Mouse (Mus musculus): Measurements from ENCODE around the gene Hal. TPM values are rescaled to one million over a fixed set of nuclear protein-coding genes. Genes with fewer than 3 reads are reported as not detected.

The Hal gene
- polyA plus RNA-seq, 1 experiment from 2014 or later, result not detected

DNA sequence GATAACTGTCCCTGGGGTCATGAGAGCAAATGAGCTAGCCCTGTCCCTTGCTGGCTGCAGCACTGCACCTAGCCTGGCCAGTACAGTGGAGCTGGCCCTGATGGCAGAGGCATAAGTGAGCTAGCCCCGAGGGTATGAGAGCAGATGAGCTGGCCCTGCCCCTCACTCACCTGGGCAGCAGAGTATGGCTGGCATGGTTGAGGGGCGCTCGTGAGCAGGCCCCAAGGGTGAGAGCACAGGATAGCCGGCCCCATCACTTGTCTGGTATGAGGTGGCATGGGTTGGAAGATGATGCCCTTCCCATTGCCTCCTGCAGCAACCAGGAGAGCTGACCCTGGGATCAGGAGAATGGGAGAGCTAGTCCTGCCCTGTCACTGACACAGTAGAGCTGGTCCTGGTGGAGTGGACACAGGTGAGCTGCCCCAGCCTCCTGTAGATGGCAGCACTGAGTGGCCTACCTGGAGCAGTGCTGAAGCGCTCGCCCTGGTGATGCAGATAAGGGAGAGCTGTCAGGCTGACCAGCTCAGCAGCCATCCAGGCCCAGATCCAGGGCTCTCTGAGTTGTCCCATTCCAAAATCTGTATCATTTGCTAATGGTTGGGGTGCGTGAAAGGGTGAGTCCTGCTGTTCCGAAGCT, 3.4 kb upstream of the Hal start:
- no peak overlapping the region for H3K27ac ChIP-seq
- H3K9me3 ChIP-seq (replicated peaks), result no peaks in the 10 kb centered on the region
- peak; percentile 33 for ATAC-seq
- no peak overlapping the region for H3K4me3 ChIP-seq
- H3K9ac ChIP-seq, result no peak overlapping the region
- 78% methylated on average over 8 of the region's 8 CpGs for WGBS
- peaks cover 45% of the 10 kb centered on the region for H3K36me3 ChIP-seq (ENCODE audit: poor library complexity, severe bottlenecking)
- H3K27me3 ChIP-seq, result no peaks in the 10 kb centered on the region
- no peaks in the 10 kb centered on the region for H3K4me1 ChIP-seq
- H3K4me2 ChIP-seq, result no peak overlapping the region

DNA sequence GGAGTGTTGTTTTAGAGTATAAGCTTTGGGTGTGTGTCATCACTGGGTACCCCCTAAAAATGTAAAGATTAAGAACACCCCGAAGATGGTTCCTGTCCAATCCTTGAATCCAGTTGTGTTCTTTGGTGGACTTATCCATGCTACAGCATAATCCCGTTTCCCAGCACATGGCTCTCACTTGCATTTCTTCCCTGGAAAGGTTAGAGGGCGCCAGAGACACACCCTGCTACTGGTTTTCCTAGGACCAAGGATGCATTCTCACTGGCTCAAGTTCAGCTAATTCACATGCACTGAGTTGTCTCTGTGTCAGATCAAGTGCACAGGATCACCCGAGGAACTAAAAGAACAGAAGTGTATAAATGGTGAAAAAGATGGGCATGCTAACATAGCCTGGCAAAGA, 1.9 kb upstream of the Hal start:
- Histone ChIP-seq H3K9me3 (replicated peaks) (no peaks in the 10 kb centered on the region), H3K27me3 (no peaks in the 10 kb centered on the region), H3K4me3 (no peak overlapping the region), H3K36me3 (ENCODE audit: poor library complexity, severe bottlenecking) (peaks cover 32% of the 10 kb centered on the region), H3K4me1 (no peaks in the 10 kb centered on the region), H3K9ac (no peak overlapping the region), H3K27ac (no peak overlapping the region), H3K4me2 (no peak overlapping the region)
- 27% methylated on average over 4 of the region's 4 CpGs for WGBS
- 0 out of 2 replicates have a peak, but pooled peaks have one; percentile 38 for ATAC-seq

DNA sequence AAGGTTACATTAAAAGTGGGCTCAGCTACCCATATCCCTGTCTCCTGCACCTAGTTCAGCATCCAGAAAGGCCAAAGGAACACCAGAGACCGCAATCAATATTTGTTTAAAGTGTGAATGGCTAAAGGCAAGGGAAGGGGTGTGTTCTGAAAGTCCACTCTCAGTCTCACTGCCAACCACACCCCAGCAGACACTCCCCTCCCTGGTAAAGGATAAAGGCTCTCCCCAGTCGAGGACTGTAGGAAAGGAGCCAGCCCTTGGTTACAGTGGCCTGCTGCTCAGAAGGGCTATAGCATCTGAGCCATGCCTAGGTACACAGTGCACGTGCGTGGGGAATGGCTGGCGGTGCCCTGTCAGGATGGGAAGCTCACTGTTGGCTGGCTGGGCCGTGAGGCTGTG, 259 bp downstream of the Hal start:
- no peaks in the 10 kb centered on the region for H3K9me3 ChIP-seq (replicated peaks)
- H3K36me3 ChIP-seq (ENCODE audit: poor library complexity, severe bottlenecking), result peaks cover 11% of the 10 kb centered on the region
- H3K27ac ChIP-seq, result no peak overlapping the region
- no peak overlapping the region for H3K4me2 ChIP-seq
- no peaks in the 10 kb centered on the region for H3K4me1 ChIP-seq
- no peaks in the 10 kb centered on the region for H3K27me3 ChIP-seq
- H3K9ac ChIP-seq, result no peak overlapping the region
- no peak for ATAC-seq
- 65% methylated on average over 6 of the region's 6 CpGs for WGBS
- H3K4me3 ChIP-seq, result no peak overlapping the region

DNA sequence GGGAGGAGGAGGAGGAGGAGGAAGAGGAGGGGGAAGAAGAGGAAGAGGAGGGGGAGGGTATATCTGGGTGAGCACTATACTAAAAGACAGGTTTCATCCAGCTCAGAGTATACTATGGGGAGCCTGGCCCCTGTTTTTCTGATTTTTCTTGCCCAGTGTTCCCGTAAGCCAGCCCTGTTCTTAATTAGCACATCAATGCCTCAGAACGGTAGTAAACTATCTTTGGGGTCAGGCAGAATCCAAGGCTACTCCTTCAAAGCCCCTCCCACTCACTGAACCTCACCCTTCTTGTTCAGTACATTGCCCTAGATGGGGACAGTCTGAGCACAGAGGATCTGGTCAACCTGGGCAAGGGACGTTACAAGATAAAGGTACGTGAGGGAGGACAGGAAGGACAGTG, 1.9 kb downstream of the Hal start:
- Histone ChIP-seq H3K4me2 (no peak overlapping the region), H3K27ac (no peak overlapping the region), H3K9me3 (replicated peaks) (no peaks in the 10 kb centered on the region), H3K4me1 (no peaks in the 10 kb centered on the region), H3K4me3 (no peak overlapping the region), H3K27me3 (no peaks in the 10 kb centered on the region), H3K9ac (no peak overlapping the region), H3K36me3 (ENCODE audit: poor library complexity, severe bottlenecking) (no peaks in the 10 kb centered on the region)
- 45% methylated on average over 4 of the region's 4 CpGs for WGBS
- ATAC-seq, result no peak

DNA sequence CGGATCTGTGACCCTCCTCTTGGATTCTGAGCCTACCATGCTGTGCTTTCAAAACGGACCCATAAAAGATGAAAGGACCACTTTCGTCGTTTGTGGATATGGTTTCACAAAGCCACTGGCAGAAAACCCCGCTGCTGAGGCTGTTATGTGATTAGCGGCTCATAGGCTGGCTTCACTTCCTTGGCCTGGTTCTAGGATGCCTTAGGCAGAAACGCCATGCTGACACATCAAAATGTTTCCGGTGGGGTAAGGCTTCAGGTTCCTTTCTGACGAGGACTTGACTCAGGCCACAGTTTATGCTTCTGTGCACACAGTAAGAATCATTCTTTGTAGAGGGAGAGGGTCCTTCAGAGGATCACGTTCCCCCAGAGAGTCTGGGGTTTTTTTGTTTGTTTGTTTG, 12.3 kb downstream of the Hal start:
- H3K4me1 ChIP-seq, result no peaks in the 10 kb centered on the region
- no peaks in the 10 kb centered on the region for H3K27me3 ChIP-seq
- 55% methylated on average over 10 of the region's 10 CpGs for WGBS
- no peaks in the 10 kb centered on the region for H3K9me3 ChIP-seq (replicated peaks)
- no peaks in the 10 kb centered on the region for H3K36me3 ChIP-seq (ENCODE audit: poor library complexity, severe bottlenecking)
- H3K9ac ChIP-seq, result no peak overlapping the region
- H3K4me3 ChIP-seq, result no peak overlapping the region
- ATAC-seq, result no peak
- no peak overlapping the region for H3K27ac ChIP-seq
- no peak overlapping the region for H3K4me2 ChIP-seq

DNA sequence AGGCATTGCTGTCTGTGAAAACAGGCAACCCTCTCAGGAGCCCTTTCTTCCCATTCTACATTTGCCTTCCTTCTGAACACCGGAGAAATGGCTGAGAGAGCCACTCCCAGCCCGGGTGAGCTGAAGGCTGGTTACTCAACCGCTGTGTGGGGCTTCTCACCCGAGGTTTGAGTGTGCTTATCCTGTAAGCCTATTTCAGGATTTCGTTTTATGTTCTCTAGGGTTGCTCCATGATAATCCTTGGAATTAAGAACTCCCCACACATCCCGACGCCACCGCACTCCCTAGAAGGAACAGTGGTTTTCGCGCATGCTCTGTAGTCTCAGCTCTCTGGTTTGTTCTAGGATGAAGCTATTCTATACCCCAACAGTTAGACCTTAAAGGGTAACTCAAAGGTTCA, 12.8 kb downstream of the Hal start:
- Histone ChIP-seq H3K36me3 (ENCODE audit: poor library complexity, severe bottlenecking) (no peaks in the 10 kb centered on the region), H3K4me2 (no peak overlapping the region), H3K9me3 (replicated peaks) (no peaks in the 10 kb centered on the region), H3K4me3 (no peak overlapping the region), H3K27ac (no peak overlapping the region), H3K9ac (no peak overlapping the region), H3K4me1 (no peaks in the 10 kb centered on the region), H3K27me3 (no peaks in the 10 kb centered on the region)
- 81% methylated on average over 10 of the region's 10 CpGs for WGBS
- no peak for ATAC-seq

DNA sequence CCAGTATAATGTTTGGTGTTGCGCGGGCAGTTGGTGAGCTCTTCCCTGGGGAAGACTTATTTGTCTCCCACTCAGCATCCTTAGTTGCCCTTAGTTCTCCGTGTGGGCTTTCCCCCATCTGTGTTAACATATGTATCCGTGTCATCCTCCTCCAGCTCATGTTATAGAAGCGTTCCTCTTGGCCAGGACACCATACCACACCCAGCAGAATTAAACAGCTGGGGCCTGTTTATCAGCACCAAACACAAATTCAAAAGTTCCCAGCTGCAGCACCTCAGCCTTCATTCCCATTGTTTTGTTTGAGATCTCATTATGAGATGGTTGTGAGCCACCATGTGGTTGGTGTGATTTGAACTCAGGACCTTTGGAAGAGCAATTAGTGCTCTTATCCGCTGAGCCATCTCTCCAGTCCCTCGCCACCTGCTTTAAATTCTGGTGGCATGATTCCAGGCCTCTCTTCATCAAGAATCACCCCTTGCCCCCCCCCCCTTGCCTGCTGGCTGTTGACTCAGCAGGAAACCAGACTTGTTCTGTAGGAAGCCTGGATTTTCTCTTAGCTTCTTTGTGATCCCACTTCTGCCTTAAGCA, 19.9 kb downstream of the Hal start:
- 69% methylated on average over 7 of the region's 7 CpGs for WGBS
- H3K9me3 ChIP-seq (replicated peaks), result no peaks in the 10 kb centered on the region
- H3K4me2 ChIP-seq, result no peak overlapping the region
- H3K27ac ChIP-seq, result no peak overlapping the region
- no peak overlapping the region for H3K9ac ChIP-seq
- H3K4me1 ChIP-seq, result no peaks in the 10 kb centered on the region
- no peak overlapping the region for H3K4me3 ChIP-seq
- no peaks in the 10 kb centered on the region for H3K36me3 ChIP-seq (ENCODE audit: poor library complexity, severe bottlenecking)
- no peaks in the 10 kb centered on the region for H3K27me3 ChIP-seq
- ATAC-seq, result no peak

DNA sequence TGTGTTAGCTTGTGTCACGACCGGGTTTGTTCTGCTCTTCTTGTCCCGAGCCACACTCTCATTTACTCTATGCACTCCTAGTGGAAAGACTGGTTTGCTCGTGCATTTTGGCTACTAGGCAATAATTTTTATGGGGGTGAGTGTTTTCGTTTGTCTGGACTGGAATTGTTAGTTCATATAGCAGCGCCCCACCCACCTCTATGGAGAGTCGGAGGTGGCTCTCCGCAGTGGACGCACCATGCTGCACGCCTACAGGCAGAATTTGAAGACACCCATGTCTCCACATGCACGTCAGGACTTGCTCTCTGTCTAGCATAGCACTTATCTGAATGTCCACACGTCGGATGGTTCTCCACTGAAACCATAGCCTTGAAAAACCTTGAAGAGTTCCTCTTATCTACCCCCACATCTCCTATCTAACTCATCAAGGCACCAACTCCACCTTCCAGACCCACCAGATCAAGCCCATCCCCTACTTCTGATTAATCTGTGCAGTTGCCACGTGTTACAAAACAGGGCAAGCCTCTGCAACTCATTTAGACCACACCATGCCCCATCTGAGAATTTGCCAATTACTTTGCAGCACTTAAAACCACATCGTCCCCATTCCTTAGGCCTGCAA, 21.1 kb downstream of the Hal start:
- Histone ChIP-seq H3K27me3 (no peaks in the 10 kb centered on the region), H3K4me2 (no peak overlapping the region), H3K9ac (no peak overlapping the region), H3K36me3 (ENCODE audit: poor library complexity, severe bottlenecking) (no peaks in the 10 kb centered on the region), H3K9me3 (replicated peaks) (no peaks in the 10 kb centered on the region), H3K27ac (no peak overlapping the region), H3K4me3 (no peak overlapping the region), H3K4me1 (no peaks in the 10 kb centered on the region)
- ATAC-seq, result no peak
- 90% methylated on average over 15 of the region's 15 CpGs for WGBS

DNA sequence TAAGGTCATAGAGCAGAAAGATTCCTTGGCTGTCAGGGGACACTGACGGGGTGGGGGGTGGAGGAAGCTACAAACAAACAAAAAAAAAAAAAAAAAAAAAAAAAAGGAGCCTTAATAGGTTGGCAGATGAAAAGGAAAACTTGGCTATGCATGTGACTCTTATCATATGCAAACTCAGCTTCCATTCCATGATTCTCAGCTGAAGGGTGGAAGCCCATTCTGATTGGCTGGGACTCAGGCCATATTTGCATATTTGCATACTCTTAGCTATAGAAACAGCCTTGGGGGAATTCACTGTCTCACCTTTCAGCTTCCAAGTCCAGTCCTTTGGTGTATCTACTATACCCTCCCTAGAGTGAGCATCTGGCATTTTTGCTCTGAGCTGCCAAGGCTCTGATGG, 26.9 kb downstream of the Hal start:
- H3K27ac ChIP-seq, result no peak overlapping the region
- H3K4me1 ChIP-seq, result no peaks in the 10 kb centered on the region
- no peak overlapping the region for H3K4me2 ChIP-seq
- no peaks in the 10 kb centered on the region for H3K27me3 ChIP-seq
- WGBS, result 35% methylated on average over 1 of the region's 1 CpGs
- peak; percentile 92 for ATAC-seq
- no peak overlapping the region for H3K4me3 ChIP-seq
- no peaks in the 10 kb centered on the region for H3K9me3 ChIP-seq (replicated peaks)
- no peak overlapping the region for H3K9ac ChIP-seq
- no peaks in the 10 kb centered on the region for H3K36me3 ChIP-seq (ENCODE audit: poor library complexity, severe bottlenecking)

DNA sequence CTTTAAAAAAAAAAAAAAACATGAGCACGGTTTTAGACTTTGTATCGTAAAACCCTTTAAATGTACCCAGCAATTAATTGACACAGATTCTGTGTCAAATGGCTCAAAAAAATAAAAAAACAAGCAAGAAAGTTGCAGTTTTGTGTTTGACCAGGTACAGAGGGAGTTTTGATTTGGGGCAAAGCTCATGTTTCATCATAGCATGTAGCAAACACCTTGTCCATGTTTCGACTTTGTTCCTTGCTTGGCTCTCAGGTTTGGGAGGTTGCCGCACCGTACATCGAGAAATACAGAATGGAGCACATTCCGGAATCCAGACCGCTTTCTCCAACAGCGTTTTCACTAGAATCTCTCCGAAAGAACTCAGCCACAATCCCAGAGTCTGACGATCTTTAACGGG, 27.4 kb downstream of the Hal start:
- WGBS, result 81% methylated on average over 12 of the region's 12 CpGs
- no peaks in the 10 kb centered on the region for H3K9me3 ChIP-seq (replicated peaks)

DNA sequence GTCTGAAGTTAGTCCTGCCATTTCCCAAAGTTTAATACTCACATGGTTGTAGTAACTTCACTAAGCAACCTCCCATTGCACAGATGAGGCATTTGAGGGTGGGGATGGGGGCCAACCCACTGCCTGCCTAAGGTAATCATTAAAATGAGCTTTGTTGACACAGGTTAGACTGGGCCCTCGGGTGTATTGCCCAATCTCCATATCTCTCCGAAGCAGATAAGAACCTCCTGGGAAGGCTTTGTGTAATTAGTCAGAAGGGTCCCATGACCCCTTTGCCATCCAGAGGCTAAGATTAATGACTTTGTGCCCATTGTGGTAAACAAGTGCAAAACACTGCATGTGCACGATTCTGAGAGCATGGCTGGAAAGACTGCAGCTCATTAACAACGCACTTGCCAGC, 29.2 kb downstream of the Hal start:
- WGBS, result 72% methylated on average over 4 of the region's 4 CpGs
- H3K9me3 ChIP-seq (replicated peaks), result no peaks in the 10 kb centered on the region

More for the DNA sequence above, 27.4 kb downstream of the Hal start:
- Histone ChIP-seq H3K27me3 (no peaks in the 10 kb centered on the region), H3K36me3 (ENCODE audit: poor library complexity, severe bottlenecking) (no peaks in the 10 kb centered on the region), H3K4me2 (no peak overlapping the region), H3K4me1 (no peaks in the 10 kb centered on the region), H3K27ac (no peak overlapping the region), H3K9ac (no peak overlapping the region), H3K4me3 (no peak overlapping the region)
- ATAC-seq, result no peak

DNA sequence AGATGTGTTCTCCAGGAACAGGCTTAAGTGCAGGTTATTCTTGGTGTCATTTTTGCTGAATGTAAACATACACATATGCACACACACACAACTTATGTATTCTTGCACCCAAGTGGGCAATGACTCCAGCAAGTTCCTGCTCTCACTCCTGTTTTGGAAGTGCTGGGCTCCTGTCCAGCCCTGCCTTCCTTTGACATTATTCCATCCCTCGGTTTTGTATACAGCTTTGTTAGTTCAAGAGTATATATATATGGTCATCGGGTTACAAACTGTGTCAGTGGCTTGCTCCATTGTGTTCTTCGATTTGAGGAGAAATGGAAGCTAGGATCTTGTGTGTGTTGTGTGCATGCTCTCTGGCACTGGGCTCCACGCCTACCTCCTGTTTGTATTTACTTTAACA, 29.6 kb downstream of the Hal start:
- Histone ChIP-seq H3K27me3 (no peaks in the 10 kb centered on the region), H3K36me3 (ENCODE audit: poor library complexity, severe bottlenecking) (no peaks in the 10 kb centered on the region), H3K4me2 (no peak overlapping the region), H3K4me3 (no peak overlapping the region), H3K27ac (no peak overlapping the region), H3K9ac (no peak overlapping the region), H3K4me1 (no peaks in the 10 kb centered on the region), H3K9me3 (replicated peaks) (no peaks in the 10 kb centered on the region)
- 88% methylated on average over 4 of the region's 4 CpGs for WGBS
- no peak for ATAC-seq

More for the DNA sequence above, 29.2 kb downstream of the Hal start:
- no peak for ATAC-seq
- H3K36me3 ChIP-seq (ENCODE audit: poor library complexity, severe bottlenecking), result no peaks in the 10 kb centered on the region
- H3K4me3 ChIP-seq, result no peak overlapping the region
- no peak overlapping the region for H3K4me2 ChIP-seq
- H3K9ac ChIP-seq, result no peak overlapping the region
- no peaks in the 10 kb centered on the region for H3K4me1 ChIP-seq
- H3K27me3 ChIP-seq, result no peaks in the 10 kb centered on the region
- no peak overlapping the region for H3K27ac ChIP-seq

DNA sequence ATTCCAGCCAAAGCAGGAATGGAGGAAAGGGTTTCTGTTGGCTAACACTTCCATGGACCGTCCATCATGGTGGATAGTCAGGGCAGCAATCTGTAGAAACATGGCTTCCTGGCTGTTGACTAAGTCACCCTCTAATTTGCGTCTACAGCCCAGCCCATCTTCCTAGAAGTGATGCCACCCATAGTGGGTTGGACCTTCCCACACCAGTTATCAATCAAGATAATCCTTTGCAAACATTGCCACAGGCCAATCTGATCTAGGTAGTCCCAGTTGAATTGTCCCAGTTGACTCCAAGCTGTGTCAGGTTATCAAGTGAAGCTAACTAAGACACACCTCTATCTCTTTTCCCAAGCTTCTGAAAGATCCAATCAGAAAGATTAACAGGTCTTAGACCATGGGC, 30.1 kb downstream of the Hal start:
- H3K4me2 ChIP-seq, result no peak overlapping the region
- no peak overlapping the region for H3K9ac ChIP-seq
- no peaks in the 10 kb centered on the region for H3K36me3 ChIP-seq (ENCODE audit: poor library complexity, severe bottlenecking)
- ATAC-seq, result no peak
- no peak overlapping the region for H3K27ac ChIP-seq
- no peaks in the 10 kb centered on the region for H3K27me3 ChIP-seq
- H3K4me3 ChIP-seq, result no peak overlapping the region
- no peaks in the 10 kb centered on the region for H3K9me3 ChIP-seq (replicated peaks)
- 91% methylated on average over 2 of the region's 2 CpGs for WGBS
- H3K4me1 ChIP-seq, result no peaks in the 10 kb centered on the region

Data from forebrain, embryonic 13.5 days (tissue).